Mouse (Mus musculus) midbrain, embryonic 12.5 days (tissue): ENCODE measurements around the gene C1qtnf7. TPM values are rescaled to one million over a fixed set of nuclear protein-coding genes. Genes with fewer than 3 reads are reported as not detected.

Experiments
- ATAC-seq: fragments of 200-750 bp; cut with Nextera tagmentation; 2 replicates; pipeline ENCODE4 v1.8.0; 2017; ENCODE audit warnings: low read depth, moderate TSS enrichment, moderate library complexity; ENCODE audit not compliant: low FRiP score
- H3K27ac ChIP-seq: fragments of 300-500 bp; sonication (generic); replicated peaks from 2 replicates; pipeline ENCODE4 v1.5.1; 2016; ENCODE audit warnings: mild to moderate bottlenecking
- H3K27me3 ChIP-seq: fragments of 300-500 bp; sonication (generic); 2 replicates; pipeline ENCODE4 v1.6.1; 2016; ENCODE audit warnings: mild to moderate bottlenecking
- H3K36me3 ChIP-seq: fragments of 300-500 bp; sonication (generic); 2 replicates; pipeline ENCODE4 v1.6.1; 2016
- H3K4me1 ChIP-seq: fragments of 300-500 bp; sonication (generic); 2 replicates; pipeline ENCODE4 v1.6.1; 2016
- H3K4me2 ChIP-seq: fragments of 300-500 bp; sonication (generic); replicated peaks from 2 replicates; pipeline ENCODE4 v1.6.1; 2016; ENCODE audit warnings: mild to moderate bottlenecking, moderate library complexity
- H3K4me3 ChIP-seq: fragments of 300-500 bp; sonication (generic); 2 replicates; pipeline ENCODE4 v1.5.1; 2016; ENCODE audit warnings: mild to moderate bottlenecking
- H3K9ac ChIP-seq: fragments of 300-500 bp; sonication (generic); replicated peaks from 2 replicates; pipeline ENCODE4 v1.6.1; 2016; ENCODE audit warnings: mild to moderate bottlenecking, moderate library complexity
- H3K9me3 ChIP-seq: fragments of 300-500 bp; sonication (generic); 2 replicates; pipeline ENCODE4 v1.6.1; 2016; ENCODE audit warnings: mild to moderate bottlenecking
- WGBS: fragments of 180-500 bp; shearing (Covaris S2); methylation state at CpG from one replicate; pipeline ENCODE4 v1.1.7; 2016; 5-methylcytosine and 5-hydroxymethylcytosine counted together
- polyA plus RNA-seq: library from polyadenylated mRNA; unstranded; fragments of >200 nt; fragmentation: Nextera tagmentation; extraction: Ambion mirVana; gene quantifications from 2 replicates; pipeline ENCODE4 v1.2.1, GENCODE M21; 2016

C1qtnf7 gene
- polyA plus RNA-seq, 1 experiment from 2014 or later = 1.0 TPM

GRCm38 (mm10) chr5:43516491-43516890 is 1.2 kb downstream of the C1qtnf7 start:
- Histone ChIP-seq H3K9ac (no peak overlapping the region), H3K4me1 (no peaks in the 10 kb centered on the region), H3K27ac (no peak overlapping the region), H3K4me3 (no peak overlapping the region), H3K9me3 (no peaks in the 10 kb centered on the region), H3K36me3 (no peaks in the 10 kb centered on the region), H3K4me2 (no peak overlapping the region), H3K27me3 (no peaks in the 10 kb centered on the region)
- 81% methylated on average over 7 of the region's 7 CpGs for WGBS
- ATAC-seq = no peak

- Histone ChIP-seq H3K27ac (no peak overlapping the region), H3K36me3 (no peaks in the 10 kb centered on the region), H3K9me3 (no peaks in the 10 kb centered on the region), H3K4me2 (no peak overlapping the region), H3K27me3 (no peaks in the 10 kb centered on the region), H3K4me1 (no peaks in the 10 kb centered on the region), H3K9ac (no peak overlapping the region), H3K4me3 (no peak overlapping the region)
- ATAC-seq = no peak
- WGBS = 92% methylated on average over 13 of the region's 13 CpGs
Observed at GRCm38 (mm10) chr5:43517313-43517712, 2.0 kb downstream of the C1qtnf7 start.

GRCm38 (mm10) chr5:43519905-43520304 is 4.6 kb downstream of the C1qtnf7 start:
- H3K27ac ChIP-seq = no peak overlapping the region
- H3K4me2 ChIP-seq = no peak overlapping the region
- WGBS = 86% methylated on average over 2 of the region's 2 CpGs
- no peaks in the 10 kb centered on the region for H3K9me3 ChIP-seq
- H3K9ac ChIP-seq = no peak overlapping the region
- no peaks in the 10 kb centered on the region for H3K36me3 ChIP-seq
- no peak for ATAC-seq
- H3K4me3 ChIP-seq = no peak overlapping the region
- no peaks in the 10 kb centered on the region for H3K27me3 ChIP-seq
- H3K4me1 ChIP-seq = no peaks in the 10 kb centered on the region

GRCm38 (mm10) chr5:43521369-43521768 is 6.0 kb downstream of the C1qtnf7 start:
- no peak overlapping the region for H3K4me2 ChIP-seq
- 86% methylated on average over 7 of the region's 7 CpGs for WGBS
- no peak for ATAC-seq

GRCm38 (mm10) chr5:43522866-43523265 is 7.5 kb downstream of the C1qtnf7 start:
- WGBS = 87% methylated on average over 1 of the region's 1 CpGs
- H3K9ac ChIP-seq = no peak overlapping the region

More at GRCm38 (mm10) chr5:43521369-43521768, 6.0 kb downstream of the C1qtnf7 start:
- H3K9ac ChIP-seq = no peak overlapping the region
- no peak overlapping the region for H3K4me3 ChIP-seq
- H3K9me3 ChIP-seq = no peaks in the 10 kb centered on the region
- no peaks in the 10 kb centered on the region for H3K4me1 ChIP-seq
- H3K27me3 ChIP-seq = no peaks in the 10 kb centered on the region
- H3K27ac ChIP-seq = no peak overlapping the region
- no peaks in the 10 kb centered on the region for H3K36me3 ChIP-seq

GRCm38 (mm10) chr5:43526874-43527584 is 11.7 kb downstream of the C1qtnf7 start:
- no peak for ATAC-seq
- Histone ChIP-seq H3K4me3 (no peak overlapping the region), H3K4me1 (no peaks in the 10 kb centered on the region), H3K9ac (no peak overlapping the region), H3K9me3 (no peaks in the 10 kb centered on the region), H3K4me2 (no peak overlapping the region), H3K27me3 (no peaks in the 10 kb centered on the region), H3K27ac (no peak overlapping the region), H3K36me3 (no peaks in the 10 kb centered on the region)
- 75% methylated on average over 6 of the region's 6 CpGs for WGBS

More at GRCm38 (mm10) chr5:43522866-43523265, 7.5 kb downstream of the C1qtnf7 start:
- Histone ChIP-seq H3K4me2 (no peak overlapping the region), H3K36me3 (no peaks in the 10 kb centered on the region), H3K9me3 (no peaks in the 10 kb centered on the region), H3K27me3 (no peaks in the 10 kb centered on the region), H3K4me1 (no peaks in the 10 kb centered on the region), H3K27ac (no peak overlapping the region), H3K4me3 (no peak overlapping the region)
- ATAC-seq = no peak

GRCm38 (mm10) chr5:43530186-43530585 is 14.8 kb downstream of the C1qtnf7 start:
- WGBS = 88% methylated on average over 3 of the region's 3 CpGs
- Histone ChIP-seq H3K4me1 (no peaks in the 10 kb centered on the region), H3K9me3 (no peaks in the 10 kb centered on the region), H3K4me3 (no peak overlapping the region), H3K27me3 (no peaks in the 10 kb centered on the region), H3K27ac (no peak overlapping the region), H3K9ac (no peak overlapping the region), H3K4me2 (no peak overlapping the region), H3K36me3 (no peaks in the 10 kb centered on the region)
- no peak for ATAC-seq

- H3K36me3 ChIP-seq = no peaks in the 10 kb centered on the region
- H3K4me2 ChIP-seq = no peak overlapping the region
- H3K27me3 ChIP-seq = no peaks in the 10 kb centered on the region
- no peak overlapping the region for H3K4me3 ChIP-seq
- H3K9me3 ChIP-seq = no peaks in the 10 kb centered on the region
- no peak overlapping the region for H3K27ac ChIP-seq
- WGBS = 87% methylated on average over 1 of the region's 1 CpGs
- no peak overlapping the region for H3K9ac ChIP-seq
- no peak for ATAC-seq
- no peaks in the 10 kb centered on the region for H3K4me1 ChIP-seq
Observed at GRCm38 (mm10) chr5:43530886-43531285, 15.5 kb downstream of the C1qtnf7 start.

- Histone ChIP-seq H3K9me3 (no peaks in the 10 kb centered on the region), H3K4me3 (no peak overlapping the region), H3K36me3 (no peaks in the 10 kb centered on the region), H3K27me3 (no peaks in the 10 kb centered on the region), H3K9ac (no peak overlapping the region), H3K27ac (no peak overlapping the region), H3K4me1 (no peaks in the 10 kb centered on the region), H3K4me2 (no peak overlapping the region)
- ATAC-seq = no peak
- WGBS = 85% methylated on average over 14 of the region's 14 CpGs
Observed at GRCm38 (mm10) chr5:43538322-43539167, 23.2 kb downstream of the C1qtnf7 start.

GRCm38 (mm10) chr5:43539168-43539516 is 23.8 kb downstream of the C1qtnf7 start:
- Histone ChIP-seq H3K4me1 (no peaks in the 10 kb centered on the region), H3K4me2 (no peak overlapping the region), H3K9ac (no peak overlapping the region), H3K27me3 (no peaks in the 10 kb centered on the region), H3K27ac (no peak overlapping the region), H3K4me3 (no peak overlapping the region), H3K9me3 (no peaks in the 10 kb centered on the region), H3K36me3 (no peaks in the 10 kb centered on the region)
- no peak for ATAC-seq
- 75% methylated on average over 3 of the region's 3 CpGs for WGBS

GRCm38 (mm10) chr5:43539871-43540270 is 24.5 kb downstream of the C1qtnf7 start:
- H3K4me3 ChIP-seq = no peak overlapping the region
- no peaks in the 10 kb centered on the region for H3K27me3 ChIP-seq
- no peak overlapping the region for H3K9ac ChIP-seq
- no peaks in the 10 kb centered on the region for H3K9me3 ChIP-seq
- no peaks in the 10 kb centered on the region for H3K4me1 ChIP-seq
- H3K36me3 ChIP-seq = no peaks in the 10 kb centered on the region
- no peak overlapping the region for H3K4me2 ChIP-seq
- no peak for ATAC-seq
- H3K27ac ChIP-seq = no peak overlapping the region

GRCm38 (mm10) chr5:43541492-43541891 is 26.2 kb downstream of the C1qtnf7 start:
- no peaks in the 10 kb centered on the region for H3K27me3 ChIP-seq
- no peak overlapping the region for H3K4me2 ChIP-seq
- H3K36me3 ChIP-seq = no peaks in the 10 kb centered on the region
- no peaks in the 10 kb centered on the region for H3K9me3 ChIP-seq
- ATAC-seq = no peak
- no peak overlapping the region for H3K27ac ChIP-seq
- no peak overlapping the region for H3K4me3 ChIP-seq
- H3K9ac ChIP-seq = no peak overlapping the region
- 79% methylated on average over 5 of the region's 5 CpGs for WGBS
- no peaks in the 10 kb centered on the region for H3K4me1 ChIP-seq
